Mouse (Mus musculus): ENCODE measurements at regions not wholly inside any gene's neighbourhood (a gene's known extent, or its start where the extent isn't known, plus 50 kb on each side); places are given as distances from the start of the nearest gene placed in this dataset.
A peak's percentile ranks its signal among the peaks of the same experiment; 100 is the strongest.

- Histone ChIP-seq H3K4me3 (ENCODE audit: low read depth, low read length) (no peak overlapping the region), H3K27me3 (ENCODE audit: control insufficient read depth, insufficient read depth, low read length) (no peaks in the 10 kb centered on the region)
- 87% methylated on average over 9 of the region's 9 CpGs for WGBS
These were observed 71.8 kb upstream of the Mrps10 start for GRCm38 (mm10) chr17:47296709-47297450.

GRCm38 (mm10) chr17:47295315-47296011, 73.2 kb upstream of the Mrps10 start:
- H3K27ac ChIP-seq (replicated peaks; ENCODE audit: low read depth, low read length): no peak overlapping the region; the same call in 1 of the 2 replicates
- H3K9me3 ChIP-seq (ENCODE audit: control insufficient read depth, low read length): no peaks in the 10 kb centered on the region
- H3K9ac ChIP-seq (ENCODE audit: low read length): no peak overlapping the region
- no peaks in the 10 kb centered on the region for H3K27me3 ChIP-seq (ENCODE audit: control insufficient read depth, insufficient read depth, low read length)
- DNase-seq (ENCODE audit: low spot score) (no peak), ATAC-seq (ENCODE audit: insufficient number of reproducible peaks, low FRiP score, low TSS enrichment, low read depth) (no peak)
- H3K4me3 ChIP-seq (ENCODE audit: low read depth, low read length): no peak overlapping the region
- 74% methylated on average over 17 of the region's 17 CpGs for WGBS
- no peak overlapping the region for H3K4me2 ChIP-seq (ENCODE audit: low read depth, severe bottlenecking)
- no peaks in the 10 kb centered on the region for H3K36me3 ChIP-seq (ENCODE audit: control insufficient read depth, insufficient read depth, low read length)
- peaks cover 3% of the 10 kb centered on the region; the same call in 1 of the 2 replicates for H3K4me1 ChIP-seq (ENCODE audit: control insufficient read depth, insufficient read depth, low read length)

More at GRCm38 (mm10) chr17:47296709-47297450, 71.8 kb upstream of the Mrps10 start:
- DNase-seq (ENCODE audit: low spot score) (no peak), ATAC-seq (ENCODE audit: insufficient number of reproducible peaks, low FRiP score, low TSS enrichment, low read depth) (no peak)
- H3K36me3 ChIP-seq (ENCODE audit: control insufficient read depth, insufficient read depth, low read length): no peaks in the 10 kb centered on the region
- no peak overlapping the region for H3K27ac ChIP-seq (replicated peaks; ENCODE audit: low read depth, low read length)
- H3K9me3 ChIP-seq (ENCODE audit: control insufficient read depth, low read length): no peaks in the 10 kb centered on the region
- H3K9ac ChIP-seq (ENCODE audit: low read length): no peak overlapping the region
- peaks cover 3% of the 10 kb centered on the region; the same call in 1 of the 2 replicates for H3K4me1 ChIP-seq (ENCODE audit: control insufficient read depth, insufficient read depth, low read length)
- H3K4me2 ChIP-seq (ENCODE audit: low read depth, severe bottlenecking): no peak overlapping the region

GRCm38 (mm10) chr17:47294091-47294534, 74.6 kb upstream of the Mrps10 start:
- DNase-seq (ENCODE audit: low spot score) (peak; percentile 27), ATAC-seq (ENCODE audit: insufficient number of reproducible peaks, low FRiP score, low TSS enrichment, low read depth) (peak; percentile 26; the same call in 1 of the 2 replicates)
- H3K4me1 ChIP-seq (ENCODE audit: control insufficient read depth, insufficient read depth, low read length): peaks cover 3% of the 10 kb centered on the region; the same call in 1 of the 2 replicates
- H3K27me3 ChIP-seq (ENCODE audit: control insufficient read depth, insufficient read depth, low read length): no peaks in the 10 kb centered on the region
- 68% methylated on average over 5 of the region's 5 CpGs for WGBS
- H3K4me2 ChIP-seq (ENCODE audit: low read depth, severe bottlenecking): no peak overlapping the region
- H3K27ac ChIP-seq (replicated peaks; ENCODE audit: low read depth, low read length): no peak overlapping the region
- H3K36me3 ChIP-seq (ENCODE audit: control insufficient read depth, insufficient read depth, low read length): no peaks in the 10 kb centered on the region
- H3K9ac ChIP-seq (ENCODE audit: low read length): no peak overlapping the region
- no peaks in the 10 kb centered on the region for H3K9me3 ChIP-seq (ENCODE audit: control insufficient read depth, low read length)
- no peak overlapping the region for H3K4me3 ChIP-seq (ENCODE audit: low read depth, low read length)

GRCm38 (mm10) chr17:47293178-47293577, 75.5 kb upstream of the Mrps10 start:
- Histone ChIP-seq H3K9ac (ENCODE audit: low read length) (no peak overlapping the region), H3K4me1 (ENCODE audit: control insufficient read depth, insufficient read depth, low read length) (peaks cover 3% of the 10 kb centered on the region; the same call in 1 of the 2 replicates), H3K4me3 (ENCODE audit: low read depth, low read length) (no peak overlapping the region), H3K27ac (replicated peaks; ENCODE audit: low read depth, low read length) (no peak overlapping the region), H3K9me3 (ENCODE audit: control insufficient read depth, low read length) (no peaks in the 10 kb centered on the region), H3K36me3 (ENCODE audit: control insufficient read depth, insufficient read depth, low read length) (no peaks in the 10 kb centered on the region; the same call in 1 of the 2 replicates), H3K4me2 (ENCODE audit: low read depth, severe bottlenecking) (no peak overlapping the region), H3K27me3 (ENCODE audit: control insufficient read depth, insufficient read depth, low read length) (no peaks in the 10 kb centered on the region)
- no peak for ATAC-seq (ENCODE audit: insufficient number of reproducible peaks, low FRiP score, low TSS enrichment, low read depth)
- 93% methylated on average over 8 of the region's 8 CpGs for WGBS
- no peak for DNase-seq (ENCODE audit: low spot score)

- no peaks in the 10 kb centered on the region for H3K27me3 ChIP-seq (ENCODE audit: control insufficient read depth, insufficient read depth, low read length)
- peaks cover 2% of the 10 kb centered on the region; the same call in 1 of the 2 replicates for H3K4me1 ChIP-seq (ENCODE audit: control insufficient read depth, insufficient read depth, low read length)
- H3K9me3 ChIP-seq (ENCODE audit: control insufficient read depth, low read length): no peaks in the 10 kb centered on the region
- H3K4me3 ChIP-seq (ENCODE audit: low read depth, low read length): no peak overlapping the region
- no peak for ATAC-seq (ENCODE audit: insufficient number of reproducible peaks, low FRiP score, low TSS enrichment, low read depth)
- H3K4me2 ChIP-seq (ENCODE audit: low read depth, severe bottlenecking): no peak overlapping the region
- DNase-seq (ENCODE audit: low spot score): no peak
- no peak overlapping the region for H3K9ac ChIP-seq (ENCODE audit: low read length)
- no peak overlapping the region for H3K27ac ChIP-seq (replicated peaks; ENCODE audit: low read depth, low read length)
- WGBS: 100% methylated on average over 1 of the region's 1 CpGs
- H3K36me3 ChIP-seq (ENCODE audit: control insufficient read depth, insufficient read depth, low read length): peaks cover 2% of the 10 kb centered on the region; the same call in 1 of the 2 replicates
These were observed 77.1 kb upstream of the Mrps10 start for GRCm38 (mm10) chr17:47291558-47291957.

- H3K27ac ChIP-seq (replicated peaks; ENCODE audit: low read depth, low read length): no peak overlapping the region
- DNase-seq (ENCODE audit: low spot score) (no peak), ATAC-seq (ENCODE audit: insufficient number of reproducible peaks, low FRiP score, low TSS enrichment, low read depth) (no peak)
- no peak overlapping the region for H3K4me3 ChIP-seq (ENCODE audit: low read depth, low read length)
- H3K36me3 ChIP-seq (ENCODE audit: control insufficient read depth, insufficient read depth, low read length): peaks cover 2% of the 10 kb centered on the region; the same call in 1 of the 2 replicates
- WGBS: 95% methylated on average over 10 of the region's 10 CpGs
- no peaks in the 10 kb centered on the region for H3K9me3 ChIP-seq (ENCODE audit: control insufficient read depth, low read length)
- no peak overlapping the region for H3K4me2 ChIP-seq (ENCODE audit: low read depth, severe bottlenecking)
- no peak overlapping the region for H3K9ac ChIP-seq (ENCODE audit: low read length)
- no peaks in the 10 kb centered on the region for H3K4me1 ChIP-seq (ENCODE audit: control insufficient read depth, insufficient read depth, low read length)
- no peaks in the 10 kb centered on the region for H3K27me3 ChIP-seq (ENCODE audit: control insufficient read depth, insufficient read depth, low read length)
These were observed 83.1 kb upstream of the Mrps10 start for GRCm38 (mm10) chr17:47285616-47286015.

GRCm38 (mm10) chr17:47284236-47284635, 84.5 kb upstream of the Mrps10 start:
- Histone ChIP-seq H3K27ac (replicated peaks; ENCODE audit: low read depth, low read length) (no peak overlapping the region), H3K4me1 (ENCODE audit: control insufficient read depth, insufficient read depth, low read length) (no peaks in the 10 kb centered on the region), H3K9me3 (ENCODE audit: control insufficient read depth, low read length) (no peaks in the 10 kb centered on the region), H3K36me3 (ENCODE audit: control insufficient read depth, insufficient read depth, low read length) (peaks cover 2% of the 10 kb centered on the region; the same call in 1 of the 2 replicates), H3K4me2 (ENCODE audit: low read depth, severe bottlenecking) (no peak overlapping the region), H3K9ac (ENCODE audit: low read length) (no peak overlapping the region), H3K4me3 (ENCODE audit: low read depth, low read length) (no peak overlapping the region), H3K27me3 (ENCODE audit: control insufficient read depth, insufficient read depth, low read length) (no peaks in the 10 kb centered on the region)
- no peak for DNase-seq (ENCODE audit: low spot score)
- ATAC-seq (ENCODE audit: insufficient number of reproducible peaks, low FRiP score, low TSS enrichment, low read depth): no peak
- 87% methylated on average over 11 of the region's 11 CpGs for WGBS

GRCm38 (mm10) chr17:47283158-47283557, 85.5 kb upstream of the Mrps10 start:
- no peak for ATAC-seq (ENCODE audit: insufficient number of reproducible peaks, low FRiP score, low TSS enrichment, low read depth)
- Histone ChIP-seq H3K27me3 (ENCODE audit: control insufficient read depth, insufficient read depth, low read length) (no peaks in the 10 kb centered on the region), H3K4me2 (ENCODE audit: low read depth, severe bottlenecking) (no peak overlapping the region), H3K4me1 (ENCODE audit: control insufficient read depth, insufficient read depth, low read length) (no peaks in the 10 kb centered on the region), H3K4me3 (ENCODE audit: low read depth, low read length) (no peak overlapping the region), H3K36me3 (ENCODE audit: control insufficient read depth, insufficient read depth, low read length) (0 out of 2 replicates have a peak, but pooled peaks cover 2% of the 10 kb centered on the region), H3K27ac (replicated peaks; ENCODE audit: low read depth, low read length) (no peak overlapping the region), H3K9me3 (ENCODE audit: control insufficient read depth, low read length) (no peaks in the 10 kb centered on the region), H3K9ac (ENCODE audit: low read length) (no peak overlapping the region)
- DNase-seq (ENCODE audit: low spot score): no peak
- 92% methylated on average over 4 of the region's 4 CpGs for WGBS

All from limb, embryonic 11.5 days (tissue).